Comparison of ENCODE assay signal across 14 mouse cellular contexts in the genomic region with DNA sequence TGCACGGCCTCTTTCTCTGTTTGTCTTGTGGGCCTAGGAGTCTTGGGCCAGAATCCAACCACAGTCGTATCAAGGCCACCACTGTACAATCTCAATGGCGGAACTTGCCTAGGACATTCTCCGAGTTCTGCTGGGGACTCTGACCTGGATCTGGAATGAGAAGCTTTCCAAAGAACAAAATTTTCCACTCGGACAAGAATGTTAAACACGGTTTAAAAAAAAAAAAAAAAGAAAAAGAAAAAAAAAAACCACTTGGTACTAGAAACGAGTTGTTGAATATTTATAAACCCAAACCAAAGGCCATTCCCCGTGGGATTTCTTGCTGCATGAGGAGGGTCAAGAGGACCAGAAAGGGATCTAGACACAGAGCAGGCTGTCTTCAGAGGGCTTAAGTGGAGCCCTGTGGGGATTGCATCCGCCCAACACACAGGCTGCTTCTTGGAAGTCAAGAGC. TPM values are rescaled to one million over a fixed set of nuclear protein-coding genes. Genes with fewer than 3 reads are reported as not detected.
DNase-seq lines count a peak whose midpoint lies in the region; ATAC-seq and TF ChIP-seq lines count a peak whose summit lies in the region.
"Had no signal": no experiment of that assay in that cellular context is flagged by ENCODE, and none has a peak within 500 bp of the region (broad histone marks: within the 10 kb centered on the region; RNA-seq: fewer than 3 reads in every experiment).

No protein-coding gene starts in this region.

- H3K4me1 ChIP-seq in lung, postnatal 0 days (ENCODE audit: insufficient read depth, low read depth, low read length), result peaks cover 16% of the 10 kb centered on the region; the same call in 1 of the 2 replicates

- peak; percentile 23; the same call in 1 of the 2 replicates for TF ChIP-seq EP300 in lung, postnatal 0 days (IDR thresholded peaks at IDR 0.05)

- H3K27me3 ChIP-seq in lung, postnatal 0 days (replicated peaks; ENCODE audit: insufficient read depth, low read length), result no peaks in the 10 kb centered on the region
- H3K27me3 ChIP-seq: limb, embryonic 13.5 days; Patski had no signal

- peak; percentile 27 for DNase-seq in embryo, embryonic 11 days
- no peak for DNase-seq in embryo, embryonic 10.5 days (ENCODE audit: low spot score)
- peak; percentile 28 to 44 for DNase-seq in layer of hippocampus, adult 8-10 months (ENCODE audit: low spot score in 2 of 2)
- DNase-seq in layer of hippocampus, postnatal 36 days, result no peak
- DNase-seq in brain, embryonic 14.5 days (ENCODE audit: low read depth), result peak; percentile 56
- peak; percentile 46 for DNase-seq in lung, postnatal 0 days (ENCODE audit: low spot score)
- DNase-seq in gastrocnemius, postnatal 4 days (ENCODE audit: low spot score in 2 of 2), result no peak
- DNase-seq: gastrocnemius, postnatal 10 days had no signal

- no peak for ATAC-seq in lung, postnatal 0 days
- ATAC-seq in erythroblast, adult 5-6 weeks (replicated peaks; ENCODE audit: low FRiP score, poor library complexity, severe bottlenecking), result no peak
- ATAC-seq: hindbrain, embryonic 16.5 days; Patski had no signal

- H3K9me3 ChIP-seq in lung, postnatal 0 days (ENCODE audit: low read length), result no peaks in the 10 kb centered on the region

- H3K27ac ChIP-seq in lung, postnatal 0 days (ENCODE audit: low read length), result peak overlapping the region; percentile 59
- H3K27ac ChIP-seq: limb, embryonic 13.5 days had no signal

- H3K36me3 ChIP-seq in lung, postnatal 0 days (ENCODE audit: insufficient read depth, low read length), result no peaks in the 10 kb centered on the region

- 21% methylated on average over 9 of the region's 9 CpGs for WGBS in lung, postnatal 0 days

- no peak overlapping the region for H3K4me2 ChIP-seq in lung, postnatal 0 days (replicated peaks; ENCODE audit: low read depth, low read length)
- H3K4me2 ChIP-seq: limb, embryonic 13.5 days; midbrain, embryonic 11.5 days had no signal

- no peak for TF ChIP-seq CTCF in brain, embryonic 14.5 days (IDR thresholded peaks at IDR 0.05; ENCODE audit: borderline replicate concordance, extremely low read depth, insufficient read depth, insufficient read length)
- TF ChIP-seq CTCF in lung, postnatal 0 days (IDR thresholded peaks at IDR 0.05), result no peak

- no peak overlapping the region for H3K4me3 ChIP-seq in lung, postnatal 0 days (ENCODE audit: low read depth, low read length)
- H3K4me3 ChIP-seq: limb, embryonic 13.5 days had no signal

- no peak for TF ChIP-seq POLR2A in brain, embryonic 14.5 days (IDR thresholded peaks at IDR 0.05; ENCODE audit: borderline replicate concordance, extremely low read depth, insufficient read depth, insufficient read length, poor library complexity, severe bottlenecking)

- no peak overlapping the region for H3K9ac ChIP-seq in lung, postnatal 0 days (replicated peaks; ENCODE audit: low read depth)
- H3K9ac ChIP-seq: limb, embryonic 13.5 days had no signal

RNA-seq across cellular contexts. Expression of a gene that starts 29.9 kb away (rescaled TPM):
- total RNA-seq in layer of hippocampus, adult 8-10 months (2022), result 10 to 100 TPM; 66.2 to 85.4 (median 78.1) TPM
- total RNA-seq in layer of hippocampus, postnatal 36 days (2021), result 10 to 100 TPM; 54.7 to 69.8 TPM
- polyA plus RNA-seq in brain, embryonic 14.5 days (2012; rRNA removed), result 9.4 and 13.9 TPM in 2 replicates
- 4.6 and 6.6 TPM in 2 replicates for polyA plus RNA-seq in lung, postnatal 0 days (2015; fragmentation: Nextera tagmentation; extraction: Ambion mirVana)
- total RNA-seq in erythroblast, adult 5-6 weeks (2015; ENCODE audit: low replicate concordance), result not detected in 2 replicates
- total RNA-seq in erythroblast, adult 5-6 weeks (2017; ENCODE audit: low replicate concordance), result 0.56 TPM in 1 of 2 replicates, not detected in the other
- total RNA-seq in gastrocnemius, postnatal 4 days (2021), result 10 to 100 TPM; 16.4 to 18.6 TPM
- total RNA-seq: neutrophil, adult 5-6 weeks had no signal

Comparison
In these comparisons a context has a peak if more than half of its experiments do, and no peak if none do; other contexts are left out.
1. DNase-seq: peak in embryo, embryonic 11 days (single experiment), layer of hippocampus, adult 8-10 months (2 of 2), brain, embryonic 14.5 days (single experiment) and lung, postnatal 0 days (single experiment); none in embryo, embryonic 10.5 days (single experiment), layer of hippocampus, postnatal 36 days (0 of 2) and gastrocnemius, postnatal 4 days (0 of 2).
2. RNA of a gene that starts 29.9 kb away (total RNA-seq): 66.2 to 85.4 TPM in layer of hippocampus, adult 8-10 months, 54.7 to 69.8 TPM in layer of hippocampus, postnatal 36 days and 16.4 to 18.6 TPM in gastrocnemius, postnatal 4 days; 0.56 TPM in erythroblast, adult 5-6 weeks; every median in the first group is over 10 times any median in the second.